ENCODE assay signal across 8 mouse cellular contexts in the genomic region with DNA sequence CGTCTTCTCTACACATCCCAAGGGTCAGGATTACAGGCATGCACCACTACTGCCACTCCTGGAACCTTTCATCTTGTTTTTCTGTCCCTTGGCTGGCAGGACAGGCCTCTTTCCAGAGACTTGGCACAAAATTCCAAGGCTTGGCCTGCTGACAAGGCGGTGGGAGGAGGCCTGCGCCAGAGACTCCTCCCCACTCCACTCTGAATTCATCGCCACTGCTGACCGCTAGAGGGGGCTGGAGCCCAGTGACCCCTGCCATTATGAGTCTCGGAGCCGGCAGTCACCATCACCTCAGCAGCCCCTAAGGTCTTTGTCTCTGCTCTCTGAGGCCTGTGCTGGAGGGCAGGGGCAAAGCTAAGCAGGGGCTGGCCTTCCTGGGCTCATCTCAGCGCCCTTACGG. TPM values are rescaled to one million over a fixed set of nuclear protein-coding genes. Genes with fewer than 3 reads are reported as not detected.
DNase-seq lines count a peak whose midpoint lies in the region; ATAC-seq and TF ChIP-seq lines count a peak whose summit lies in the region.

No protein-coding gene starts in this region.

- peak overlapping the region; percentile 83 for H3K27ac ChIP-seq in heart, embryonic 13.5 days (replicated peaks)
- H3K27ac ChIP-seq in kidney, postnatal 0 days = 0 out of 2 replicates have a peak overlapping the region, but pooled peaks have one; percentile 13
- peak overlapping the region; percentile 97 for H3K27ac ChIP-seq in liver, embryonic 11.5 days (ENCODE audit: low read depth, low read length)
- no peak overlapping the region for H3K27ac ChIP-seq in stomach, embryonic 16.5 days (ENCODE audit: low read length)

- no peak overlapping the region for H3K9ac ChIP-seq in heart, embryonic 13.5 days
- no peak overlapping the region for H3K9ac ChIP-seq in kidney, postnatal 0 days (ENCODE audit: low read depth, low read length)
- H3K9ac ChIP-seq in liver, embryonic 11.5 days (ENCODE audit: low read depth, low read length) = 0 out of 2 replicates have a peak overlapping the region, but pooled peaks have one; percentile 26
- peak overlapping the region; percentile 54; the same call in 1 of the 2 replicates for H3K9ac ChIP-seq in stomach, embryonic 16.5 days (ENCODE audit: low read length)

- WGBS in heart, embryonic 13.5 days = 9% methylated on average over 9 of the region's 9 CpGs
- WGBS in kidney, postnatal 0 days = 14% methylated on average over 9 of the region's 9 CpGs
- WGBS in liver, embryonic 11.5 days = 8% methylated on average over 9 of the region's 9 CpGs
- WGBS in stomach, embryonic 16.5 days = 12% methylated on average over 9 of the region's 9 CpGs

- no peak for ATAC-seq in heart, embryonic 13.5 days (ENCODE audit: extremely low read depth, insufficient number of reproducible peaks, low FRiP score, low TSS enrichment)
- peak; percentile 69 for ATAC-seq in kidney, postnatal 0 days (replicated peaks; ENCODE audit: low FRiP score, low read depth)
- ATAC-seq in liver, embryonic 11.5 days (replicated peaks; ENCODE audit: low FRiP score) = peak; percentile 56
- peak; percentile 69; the same call in 1 of the 2 replicates for ATAC-seq in stomach, embryonic 16.5 days (ENCODE audit: insufficient read depth, low FRiP score)

- peak; percentile 94 for TF ChIP-seq CTCF in kidney, postnatal 0 days (IDR thresholded peaks at IDR 0.05; ENCODE audit: low read depth)

- H3K27me3 ChIP-seq in heart, embryonic 13.5 days (replicated peaks) = no peaks in the 10 kb centered on the region
- H3K27me3 ChIP-seq in kidney, postnatal 0 days (ENCODE audit: insufficient read depth, low read length) = no peaks in the 10 kb centered on the region
- H3K27me3 ChIP-seq in liver, embryonic 11.5 days (replicated peaks; ENCODE audit: control insufficient read depth, insufficient read depth, low read length) = no peaks in the 10 kb centered on the region
- H3K27me3 ChIP-seq in stomach, embryonic 16.5 days (ENCODE audit: control insufficient read depth, insufficient read depth, low read length) = no peaks in the 10 kb centered on the region

- H3K4me2 ChIP-seq in heart, embryonic 13.5 days = no peak overlapping the region
- no peak overlapping the region for H3K4me2 ChIP-seq in kidney, postnatal 0 days (ENCODE audit: low read length)
- H3K4me2 ChIP-seq in liver, embryonic 11.5 days = peak overlapping the region; percentile 50
- H3K4me2 ChIP-seq in stomach, embryonic 16.5 days (ENCODE audit: low read depth, low read length) = no peak overlapping the region

- H3K4me1 ChIP-seq in heart, embryonic 13.5 days = peaks cover 53% of the 10 kb centered on the region
- no peaks in the 10 kb centered on the region for H3K4me1 ChIP-seq in kidney, postnatal 0 days (replicated peaks; ENCODE audit: insufficient read depth, low read length)
- peaks cover 54% of the 10 kb centered on the region for H3K4me1 ChIP-seq in liver, embryonic 11.5 days (replicated peaks; ENCODE audit: control insufficient read depth, insufficient read depth, low read length)
- peaks cover 35% of the 10 kb centered on the region for H3K4me1 ChIP-seq in stomach, embryonic 16.5 days (ENCODE audit: control insufficient read depth, insufficient read depth, low read length)

- H3K4me3 ChIP-seq in heart, embryonic 13.5 days = no peak overlapping the region
- H3K4me3 ChIP-seq in kidney, postnatal 0 days (replicated peaks; ENCODE audit: low read depth, low read length) = no peak overlapping the region
- no peak overlapping the region for H3K4me3 ChIP-seq in liver, embryonic 11.5 days (ENCODE audit: low read depth, low read length)
- H3K4me3 ChIP-seq in stomach, embryonic 16.5 days (replicated peaks; ENCODE audit: low read length) = no peak overlapping the region

- H3K36me3 ChIP-seq in heart, embryonic 13.5 days = no peaks in the 10 kb centered on the region
- H3K36me3 ChIP-seq in kidney, postnatal 0 days (ENCODE audit: insufficient read depth, low read length) = no peaks in the 10 kb centered on the region
- no peaks in the 10 kb centered on the region for H3K36me3 ChIP-seq in liver, embryonic 11.5 days (ENCODE audit: control insufficient read depth, insufficient read depth, low read length)
- H3K36me3 ChIP-seq in stomach, embryonic 16.5 days (ENCODE audit: control insufficient read depth, insufficient read depth, low read length) = no peaks in the 10 kb centered on the region

- DNase-seq in CD4-positive helper T cell, adult 2 months (ENCODE audit: low read depth, low spot score) = peak; percentile 71
- DNase-seq in brain, embryonic 18.5 days (ENCODE audit: low read depth, low spot score) = peak; percentile 59
- peak; percentile 46 for DNase-seq in fibroblast of lung, adult 2 months (ENCODE audit: low read depth)
- peak; percentile 94 for DNase-seq in kidney, postnatal 0 days (ENCODE audit: low spot score)
- DNase-seq in liver, embryonic 11.5 days (ENCODE audit: low spot score) = peak; percentile 84
- peak; percentile 92 for DNase-seq in neural tube, embryonic 10.5 days (ENCODE audit: extremely low spot score, low spot score)

- H3K9me3 ChIP-seq in heart, embryonic 13.5 days = no peaks in the 10 kb centered on the region
- no peaks in the 10 kb centered on the region for H3K9me3 ChIP-seq in kidney, postnatal 0 days (replicated peaks; ENCODE audit: low read length)
- H3K9me3 ChIP-seq in liver, embryonic 11.5 days (ENCODE audit: control insufficient read depth, low read length) = no peaks in the 10 kb centered on the region
- H3K9me3 ChIP-seq in stomach, embryonic 16.5 days (replicated peaks; ENCODE audit: control insufficient read depth, low read length) = no peaks in the 10 kb centered on the region

RNA-seq across cellular contexts. Expression of gene Commd7, which starts 23.0 kb away (rescaled TPM):
- polyA plus RNA-seq in heart, embryonic 13.5 days (2015; fragmentation: Nextera tagmentation; extraction: Ambion mirVana) = 55.1 and 63.2 TPM in 2 replicates
- polyA plus RNA-seq in kidney, postnatal 0 days (2015; fragmentation: Nextera tagmentation; extraction: Ambion mirVana) = 78.7 and 78.8 TPM in 2 replicates
- 65.1 and 66.8 TPM in 2 replicates for polyA plus RNA-seq in liver, embryonic 11.5 days (2014; fragmentation: Nextera tagmentation; extraction: Ambion mirVana)
- polyA plus RNA-seq in stomach, embryonic 16.5 days (2015; fragmentation: Nextera tagmentation; extraction: Ambion mirVana) = 72.0 and 75.0 TPM in 2 replicates

RNA-seq across cellular contexts. Expression of gene Dnmt3b, which starts 39.7 kb away (rescaled TPM):
- 5.0 and 5.3 TPM in 2 replicates for polyA plus RNA-seq in heart, embryonic 13.5 days (2015; fragmentation: Nextera tagmentation; extraction: Ambion mirVana)
- polyA plus RNA-seq in kidney, postnatal 0 days (2015; fragmentation: Nextera tagmentation; extraction: Ambion mirVana) = 9.4 and 10.5 TPM in 2 replicates
- polyA plus RNA-seq in liver, embryonic 11.5 days (2014; fragmentation: Nextera tagmentation; extraction: Ambion mirVana) = 27.2 and 27.8 TPM in 2 replicates
- polyA plus RNA-seq in stomach, embryonic 16.5 days (2015; fragmentation: Nextera tagmentation; extraction: Ambion mirVana) = 6.5 and 7.0 TPM in 2 replicates

Comparison
In these comparisons a context has a peak if more than half of its experiments do, and no peak if none do; other contexts are left out.
1. H3K9ac ChIP-seq: peak in liver, embryonic 11.5 days (single experiment) and stomach, embryonic 16.5 days (single experiment); none in heart, embryonic 13.5 days (single experiment) and kidney, postnatal 0 days (single experiment).
2. Peak in every context shown above with its lines, with median percentiles within 50 percentile points of each other: DNase-seq.